Mouse (Mus musculus): ENCODE measurements around the gene Prr15. TPM values are rescaled to one million over a fixed set of nuclear protein-coding genes. Genes with fewer than 3 reads are reported as not detected.

The Prr15 gene
- under 1 TPM in 1 of 2 experiments, not detected in 1; 0.30 TPM for polyA plus RNA-seq (2012; fragmentation: generic; extraction: Trizol)

DNA sequence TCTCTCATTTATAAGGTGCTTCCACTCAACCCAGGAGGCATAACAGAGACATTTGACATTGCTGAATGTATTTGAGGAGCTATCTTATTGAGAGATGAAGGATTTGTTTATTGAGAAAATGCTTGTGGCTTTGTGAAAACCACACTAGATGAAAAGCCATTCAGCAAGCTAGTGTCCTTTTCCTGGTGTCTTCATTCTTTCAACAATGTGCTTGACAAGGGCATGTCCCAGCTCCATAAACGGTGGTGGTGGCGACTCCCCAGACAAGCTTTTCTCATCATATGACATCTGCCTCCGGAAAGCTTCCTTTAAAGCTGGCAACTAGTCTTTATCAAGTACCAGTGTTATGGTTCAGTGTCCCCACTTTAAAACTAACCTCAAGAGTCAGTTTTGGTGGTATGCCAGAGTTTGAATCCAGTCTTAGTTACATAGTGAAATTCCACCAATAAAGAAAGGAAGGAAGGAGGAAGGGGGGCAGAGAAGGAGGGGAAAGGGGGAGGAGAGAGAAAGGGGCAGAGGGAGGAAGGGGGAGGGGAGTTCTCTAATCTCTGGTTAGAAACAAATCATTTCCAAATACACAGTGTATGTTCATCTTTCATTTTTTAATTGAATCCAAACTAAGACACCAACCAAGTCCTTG lies at the start of gene Prr15:
Gene Prr15, plus strand, starts transcription at position 590 of the 640 bp plus-strand sequence.

Other genes with a start within 250 kb of the Prr15 start
- under 1 TPM in 1 of 2 experiments, not detected in 1; 0.06 TPM for gene Wipf3, start 103.8 kb downstream of the Prr15 start, polyA plus RNA-seq (2012; fragmentation: generic; extraction: Trizol)
- 10 to 100 TPM in 1 of 2 experiments, 1 to 10 TPM in 1; 7.3 to 11.6 TPM for gene Scrn1, start 240.7 kb downstream of the Prr15 start, polyA plus RNA-seq (2012; fragmentation: generic; extraction: Trizol)

All from C3H10T1/2 (cell line).